Mouse (Mus musculus) bone marrow macrophage, adult 2 months (primary cell): ENCODE results near the gene Dut.

Experiments
- CTCF ChIP-seq: IDR thresholded peaks from 2 replicates; pipeline ENCODE4 v1.5.1; 2012; ENCODE audit warnings: low read depth, mild to moderate bottlenecking, low read length, moderate library complexity
- POLR2A ChIP-seq: IDR thresholded peaks from 2 replicates; pipeline ENCODE4 v1.6.1; 2012; ENCODE audit warnings: mild to moderate bottlenecking, low read depth, low read length, borderline replicate concordance

- TF ChIP-seq POLR2A, result no peak
- TF ChIP-seq CTCF, result no peak
These were observed at the start of gene Dut for GRCm38 (mm10) chr2:125247108-125247961.
